Mouse (Mus musculus): ENCODE measurements around the gene Pithd1.

DNA sequence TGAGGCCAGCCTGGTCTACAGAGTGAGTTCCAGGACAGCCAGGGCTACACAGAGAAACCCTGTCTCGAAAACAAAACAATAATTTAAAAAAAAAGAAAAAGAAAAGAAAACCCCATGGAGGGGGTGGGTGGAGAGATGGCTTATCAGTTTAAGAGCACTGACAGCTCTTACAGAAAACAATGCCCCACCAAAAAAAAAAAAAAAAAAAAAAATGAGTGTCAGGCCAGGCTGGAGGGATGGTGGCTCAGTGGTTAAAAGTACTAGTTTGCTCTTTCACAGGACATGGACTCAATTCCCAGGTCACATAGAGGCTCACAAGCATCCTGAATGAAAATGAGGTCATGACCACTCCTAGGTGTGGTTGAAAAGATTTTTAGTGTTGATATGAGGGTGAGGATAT lies 46.2 kb upstream of the Pithd1 start:
- TF ChIP-seq CTCF (IDR thresholded peaks at IDR 0.05) = no peak
- TF ChIP-seq EP300 (IDR thresholded peaks at IDR 0.05) = no peak

Measured in lung, postnatal 0 days (tissue).